Mouse (Mus musculus): ENCODE measurements at regions not wholly inside any gene's neighbourhood (a gene's known extent, or its start where the extent isn't known, plus 50 kb on each side); places are given as distances from the start of the nearest gene placed in this dataset.

DNA sequence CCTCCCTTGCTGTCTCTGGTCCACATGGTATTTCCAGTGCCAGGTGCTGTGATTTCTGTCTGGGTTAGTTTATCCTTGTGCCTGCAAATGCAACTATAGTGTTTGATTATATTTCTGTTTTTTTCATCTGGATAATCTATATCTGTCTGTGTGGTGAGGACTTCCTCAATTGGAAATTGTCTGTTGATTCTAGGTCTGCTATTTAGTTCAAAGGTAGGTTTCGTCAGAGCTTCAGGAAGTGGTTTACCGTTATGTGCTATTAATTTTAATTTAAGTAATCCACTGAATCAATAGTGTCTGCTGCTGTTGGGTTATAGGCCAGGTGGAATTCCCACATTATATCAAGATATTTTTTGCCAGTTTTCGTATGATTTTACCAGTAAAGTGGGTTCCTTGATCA, 2143.9 kb downstream of the 4930444P10Rik start:
- Histone ChIP-seq H3K27me3 (ENCODE audit: control insufficient read depth, insufficient read depth, low read length) (no peaks in the 10 kb centered on the region), H3K4me1 (ENCODE audit: control insufficient read depth, insufficient read depth, low read length) (no peaks in the 10 kb centered on the region), H3K36me3 (ENCODE audit: control insufficient read depth, insufficient read depth, low read length) (no peaks in the 10 kb centered on the region), H3K27ac (ENCODE audit: control insufficient read depth, insufficient read depth, low read depth, low read length) (no peak overlapping the region), H3K4me3 (ENCODE audit: control insufficient read depth, low read depth, low read length) (no peak overlapping the region)
- no peak for TF ChIP-seq CTCF (IDR thresholded peaks at IDR 0.05; ENCODE audit: control insufficient read depth, insufficient read depth, insufficient replicate concordance, low read depth, low read length)
- no peak for TF ChIP-seq POLR2A (IDR thresholded peaks at IDR 0.05; ENCODE audit: control insufficient read depth, low read depth, low read length)

DNA sequence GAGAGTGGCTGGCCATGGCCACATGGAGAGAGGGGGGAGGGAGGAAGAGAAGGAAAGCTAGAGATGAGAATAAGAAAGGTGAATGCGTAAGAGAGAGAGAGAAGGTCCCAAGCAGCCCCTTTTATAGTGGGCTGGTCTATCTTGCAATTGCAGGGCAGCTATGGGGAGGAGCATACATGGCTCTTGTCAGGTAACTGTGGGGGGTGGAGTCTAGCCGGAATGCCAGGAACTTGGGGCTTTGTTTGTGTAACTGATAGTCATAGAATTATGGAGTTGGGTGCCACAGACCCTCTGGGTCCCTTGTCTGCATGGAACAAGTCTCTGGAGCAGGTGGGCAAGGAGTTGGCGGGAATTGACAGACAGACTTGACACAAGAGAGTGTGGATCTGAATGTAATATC, 2151.8 kb downstream of the 4930444P10Rik start:
- Histone ChIP-seq H3K36me3 (ENCODE audit: control insufficient read depth, insufficient read depth, low read length) (no peaks in the 10 kb centered on the region), H3K4me3 (ENCODE audit: control insufficient read depth, low read depth, low read length) (no peak overlapping the region), H3K4me1 (ENCODE audit: control insufficient read depth, insufficient read depth, low read length) (no peaks in the 10 kb centered on the region; the same call in 1 of the 2 replicates), H3K27ac (ENCODE audit: control insufficient read depth, insufficient read depth, low read depth, low read length) (no peak overlapping the region), H3K27me3 (ENCODE audit: control insufficient read depth, insufficient read depth, low read length) (no peaks in the 10 kb centered on the region)
- TF ChIP-seq POLR2A (IDR thresholded peaks at IDR 0.05; ENCODE audit: control insufficient read depth, low read depth, low read length) (no peak), CTCF (IDR thresholded peaks at IDR 0.05; ENCODE audit: control insufficient read depth, insufficient read depth, insufficient replicate concordance, low read depth, low read length) (no peak)

DNA sequence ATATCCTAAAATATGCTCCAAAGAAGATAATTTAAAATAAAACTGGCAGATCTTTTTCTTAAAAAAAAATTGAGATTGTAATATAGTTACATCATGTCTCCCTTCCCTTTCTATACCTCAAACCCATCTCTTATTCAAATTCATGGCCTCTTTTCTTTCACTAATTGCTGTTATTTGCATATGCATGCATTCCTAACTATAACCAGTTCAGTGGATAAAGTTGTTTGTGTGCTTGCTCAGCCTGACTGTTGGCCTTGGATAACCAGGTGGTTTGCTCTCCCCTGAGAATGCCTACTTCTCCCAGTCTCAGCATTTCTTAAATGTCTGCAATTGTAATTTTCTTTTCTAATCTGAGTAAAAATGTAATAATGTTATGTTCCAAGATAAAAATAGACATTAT, 2154.8 kb downstream of the 4930444P10Rik start:
- H3K27ac ChIP-seq (ENCODE audit: control insufficient read depth, insufficient read depth, low read depth, low read length): no peak overlapping the region
- H3K27me3 ChIP-seq (ENCODE audit: control insufficient read depth, insufficient read depth, low read length): no peaks in the 10 kb centered on the region
- no peak for TF ChIP-seq POLR2A (IDR thresholded peaks at IDR 0.05; ENCODE audit: control insufficient read depth, low read depth, low read length)
- no peak for TF ChIP-seq CTCF (IDR thresholded peaks at IDR 0.05; ENCODE audit: control insufficient read depth, insufficient read depth, insufficient replicate concordance, low read depth, low read length)
- H3K4me3 ChIP-seq (ENCODE audit: control insufficient read depth, low read depth, low read length): no peak overlapping the region
- H3K4me1 ChIP-seq (ENCODE audit: control insufficient read depth, insufficient read depth, low read length): no peaks in the 10 kb centered on the region; the same call in 1 of the 2 replicates
- H3K36me3 ChIP-seq (ENCODE audit: control insufficient read depth, insufficient read depth, low read length): no peaks in the 10 kb centered on the region

DNA sequence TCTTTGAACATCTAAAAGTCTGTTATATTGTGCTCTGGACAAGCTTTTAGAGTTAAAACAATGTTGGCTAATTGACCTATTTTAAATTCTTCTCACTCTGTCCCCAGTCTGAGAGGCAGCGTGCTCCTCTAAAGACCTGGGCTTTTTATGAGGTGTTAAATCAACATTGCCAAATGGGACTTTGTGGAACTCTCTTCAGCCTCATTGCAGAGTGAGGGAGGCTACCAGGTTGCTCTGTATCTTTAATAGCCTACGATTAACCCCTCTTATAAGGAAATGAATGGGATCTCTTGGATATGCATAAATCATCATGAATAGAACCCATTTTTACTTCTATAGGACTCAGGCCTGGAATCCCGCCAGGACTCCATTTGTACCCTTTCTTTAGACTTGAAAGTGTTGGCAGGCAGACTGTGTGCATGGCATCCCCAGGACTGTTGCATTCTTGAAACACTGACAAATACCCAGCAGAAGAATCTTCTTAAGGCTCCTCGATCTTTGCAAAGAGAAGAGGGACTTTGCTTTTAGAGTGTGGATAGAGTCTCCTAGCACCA, 2157.1 kb downstream of the 4930444P10Rik start:
- Histone ChIP-seq H3K36me3 (ENCODE audit: control insufficient read depth, insufficient read depth, low read length) (no peaks in the 10 kb centered on the region), H3K4me1 (ENCODE audit: control insufficient read depth, insufficient read depth, low read length) (no peaks in the 10 kb centered on the region; the same call in 1 of the 2 replicates), H3K4me3 (ENCODE audit: control insufficient read depth, low read depth, low read length) (no peak overlapping the region), H3K27me3 (ENCODE audit: control insufficient read depth, insufficient read depth, low read length) (no peaks in the 10 kb centered on the region), H3K27ac (ENCODE audit: control insufficient read depth, insufficient read depth, low read depth, low read length) (no peak overlapping the region)
- TF ChIP-seq POLR2A (IDR thresholded peaks at IDR 0.05; ENCODE audit: control insufficient read depth, low read depth, low read length): no peak
- TF ChIP-seq CTCF (IDR thresholded peaks at IDR 0.05; ENCODE audit: control insufficient read depth, insufficient read depth, insufficient replicate concordance, low read depth, low read length): no peak

DNA sequence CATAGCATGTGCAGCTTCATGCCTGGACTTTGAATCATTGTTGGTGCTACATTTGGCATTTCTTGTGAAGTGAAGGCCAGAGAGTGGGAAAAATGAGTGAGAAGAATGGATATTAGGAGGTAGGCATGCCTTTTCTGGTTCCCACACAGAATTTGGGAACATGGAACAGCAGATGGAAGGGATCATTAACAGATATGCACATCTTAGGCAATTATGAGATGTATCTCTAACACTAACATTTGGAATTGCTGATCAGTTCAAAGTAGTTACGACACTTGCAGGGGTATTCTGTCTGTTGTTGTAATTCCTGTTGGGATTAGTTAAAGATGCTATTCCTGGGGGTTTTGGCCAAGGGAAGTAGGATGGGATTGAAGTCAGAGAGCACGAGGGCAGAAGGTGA, 2164.4 kb downstream of the 4930444P10Rik start:
- H3K4me1 ChIP-seq (ENCODE audit: control insufficient read depth, insufficient read depth, low read length): no peaks in the 10 kb centered on the region
- H3K27me3 ChIP-seq (ENCODE audit: control insufficient read depth, insufficient read depth, low read length): no peaks in the 10 kb centered on the region
- TF ChIP-seq POLR2A (IDR thresholded peaks at IDR 0.05; ENCODE audit: control insufficient read depth, low read depth, low read length) (no peak), CTCF (IDR thresholded peaks at IDR 0.05; ENCODE audit: control insufficient read depth, insufficient read depth, insufficient replicate concordance, low read depth, low read length) (no peak)
- H3K36me3 ChIP-seq (ENCODE audit: control insufficient read depth, insufficient read depth, low read length): no peaks in the 10 kb centered on the region
- no peak overlapping the region for H3K27ac ChIP-seq (ENCODE audit: control insufficient read depth, insufficient read depth, low read depth, low read length)
- H3K4me3 ChIP-seq (ENCODE audit: control insufficient read depth, low read depth, low read length): no peak overlapping the region

DNA sequence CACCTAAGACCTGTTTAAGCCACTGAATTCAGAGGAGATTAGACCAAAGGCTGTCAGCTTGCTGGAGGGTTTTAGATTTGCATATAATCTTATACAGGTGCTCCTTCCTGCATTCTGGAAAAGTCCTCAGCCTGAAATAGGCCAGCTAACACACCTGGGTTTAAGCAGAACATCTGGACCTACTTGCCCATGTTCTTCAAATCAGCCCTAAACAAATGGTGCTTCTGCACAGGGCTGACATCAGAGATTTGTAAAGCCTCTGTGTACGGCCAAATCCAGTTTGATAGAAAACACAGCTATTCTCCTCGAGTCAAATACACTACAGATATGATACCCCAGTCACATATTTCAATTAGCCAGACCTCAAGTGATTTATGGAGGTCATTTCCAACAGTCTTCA, 2165.2 kb downstream of the 4930444P10Rik start:
- no peaks in the 10 kb centered on the region for H3K4me1 ChIP-seq (ENCODE audit: control insufficient read depth, insufficient read depth, low read length)
- H3K36me3 ChIP-seq (ENCODE audit: control insufficient read depth, insufficient read depth, low read length): no peaks in the 10 kb centered on the region
- H3K4me3 ChIP-seq (ENCODE audit: control insufficient read depth, low read depth, low read length): no peak overlapping the region
- H3K27ac ChIP-seq (ENCODE audit: control insufficient read depth, insufficient read depth, low read depth, low read length): no peak overlapping the region
- H3K27me3 ChIP-seq (ENCODE audit: control insufficient read depth, insufficient read depth, low read length): no peaks in the 10 kb centered on the region
- TF ChIP-seq POLR2A (IDR thresholded peaks at IDR 0.05; ENCODE audit: control insufficient read depth, low read depth, low read length): no peak

DNA sequence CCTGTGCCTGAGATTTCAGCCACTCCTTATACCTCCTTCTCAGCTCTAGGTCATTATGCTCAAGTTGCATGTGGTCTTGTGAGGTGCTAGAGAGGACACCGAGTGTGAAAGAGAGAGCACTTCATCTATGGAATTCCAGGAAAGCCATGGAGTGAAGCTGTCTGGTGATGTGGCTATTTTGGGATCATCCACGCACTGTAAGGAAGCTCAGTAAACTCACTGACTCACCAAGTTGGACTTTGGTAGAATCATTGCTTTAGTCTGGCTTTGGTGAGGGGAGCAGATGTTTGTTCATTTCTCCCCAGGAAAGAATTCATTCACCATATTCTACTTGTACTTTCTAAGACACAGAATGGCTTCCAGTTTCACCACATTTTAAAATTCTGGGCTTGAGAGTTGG, 2167.1 kb downstream of the 4930444P10Rik start:
- no peaks in the 10 kb centered on the region for H3K4me1 ChIP-seq (ENCODE audit: control insufficient read depth, insufficient read depth, low read length)
- H3K36me3 ChIP-seq (ENCODE audit: control insufficient read depth, insufficient read depth, low read length): no peaks in the 10 kb centered on the region
- H3K27ac ChIP-seq (ENCODE audit: control insufficient read depth, insufficient read depth, low read depth, low read length): no peak overlapping the region
- no peak overlapping the region for H3K4me3 ChIP-seq (ENCODE audit: control insufficient read depth, low read depth, low read length)
- no peaks in the 10 kb centered on the region for H3K27me3 ChIP-seq (ENCODE audit: control insufficient read depth, insufficient read depth, low read length)
- no peak for TF ChIP-seq CTCF (IDR thresholded peaks at IDR 0.05; ENCODE audit: control insufficient read depth, insufficient read depth, insufficient replicate concordance, low read depth, low read length)
- no peak for TF ChIP-seq POLR2A (IDR thresholded peaks at IDR 0.05; ENCODE audit: control insufficient read depth, low read depth, low read length)

DNA sequence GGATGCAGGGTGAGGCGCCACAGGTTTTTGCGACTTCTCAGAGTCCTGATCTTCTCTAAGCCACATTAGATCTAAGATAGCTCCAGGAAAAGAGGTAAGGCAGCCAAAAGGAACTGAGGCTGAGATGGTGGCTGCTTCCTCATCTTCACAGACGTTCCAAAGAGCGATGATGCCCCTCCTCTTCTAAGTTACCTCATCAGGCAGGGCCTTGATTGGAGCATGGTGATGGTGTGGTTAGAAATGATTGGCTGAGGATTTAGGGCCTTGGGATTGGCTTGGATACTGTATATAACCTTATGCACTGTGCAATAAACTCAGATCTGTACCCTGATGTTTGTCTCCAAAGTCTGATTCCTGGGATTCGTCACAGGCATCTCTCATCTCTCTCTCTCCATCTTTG, 2177.9 kb downstream of the 4930444P10Rik start:
- Histone ChIP-seq H3K27ac (ENCODE audit: control insufficient read depth, insufficient read depth, low read depth, low read length) (no peak overlapping the region), H3K36me3 (ENCODE audit: control insufficient read depth, insufficient read depth, low read length) (no peaks in the 10 kb centered on the region), H3K4me1 (ENCODE audit: control insufficient read depth, insufficient read depth, low read length) (no peaks in the 10 kb centered on the region), H3K27me3 (ENCODE audit: control insufficient read depth, insufficient read depth, low read length) (no peaks in the 10 kb centered on the region), H3K4me3 (ENCODE audit: control insufficient read depth, low read depth, low read length) (no peak overlapping the region)
- no peak for TF ChIP-seq CTCF (IDR thresholded peaks at IDR 0.05; ENCODE audit: control insufficient read depth, insufficient read depth, insufficient replicate concordance, low read depth, low read length)
- no peak for TF ChIP-seq POLR2A (IDR thresholded peaks at IDR 0.05; ENCODE audit: control insufficient read depth, low read depth, low read length)

All from testis, adult 2 months (tissue).